Comparison of ENCODE assay signal across 8 mouse cellular contexts in the genomic region with DNA sequence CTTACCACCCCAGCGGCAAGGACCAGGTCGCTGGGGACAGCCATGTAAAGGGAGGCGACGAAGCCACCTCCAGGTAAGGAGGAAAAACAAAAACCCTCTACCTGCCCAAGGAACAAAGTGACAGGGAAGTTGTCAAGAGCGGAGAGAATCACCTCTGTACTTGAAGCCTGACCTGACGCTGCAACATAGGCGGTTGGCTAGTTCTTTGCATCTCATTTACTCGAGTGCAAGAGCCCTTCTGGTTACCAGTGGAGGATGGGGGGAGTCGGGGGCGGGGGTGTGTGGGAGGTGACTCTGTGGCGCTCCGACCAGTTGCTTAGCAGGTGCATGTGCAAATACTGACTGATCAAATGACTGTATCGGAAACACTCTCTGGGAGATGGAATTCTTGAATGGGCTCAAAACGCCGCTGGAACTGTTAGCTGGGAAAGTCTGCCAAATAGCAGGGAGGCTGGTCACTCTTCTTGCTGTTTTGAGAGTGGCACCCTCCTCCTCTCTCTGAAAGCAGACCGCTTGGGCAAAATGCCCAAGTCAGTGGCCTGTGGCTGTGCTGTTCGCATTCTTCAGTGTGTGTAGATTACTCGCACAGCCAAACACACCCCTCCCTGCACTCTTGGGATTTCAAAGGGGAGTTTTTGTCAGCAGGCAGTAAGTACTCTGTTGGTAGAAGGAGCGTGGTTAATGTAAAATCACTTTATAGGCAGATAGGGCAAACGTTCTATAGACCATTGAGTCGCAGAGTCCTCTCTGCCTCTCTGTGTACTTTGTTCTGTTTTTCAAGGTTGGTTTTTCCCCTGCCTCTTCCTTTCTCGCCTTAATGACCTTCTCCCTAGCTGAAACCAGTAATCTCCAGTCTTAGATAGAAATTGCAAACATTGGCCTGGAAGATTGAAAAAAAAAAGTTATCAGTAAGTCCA. TPM values are rescaled to one million over a fixed set of nuclear protein-coding genes. Genes with fewer than 3 reads are reported as not detected.
DNase-seq lines count a peak whose midpoint lies in the region; ATAC-seq and TF ChIP-seq lines count a peak whose summit lies in the region.

No protein-coding gene starts in this region.

- H3ac ChIP-seq in C2C12 (ENCODE audit: control insufficient read depth, insufficient read length, low read depth) = peak overlapping the region; percentile 52

- H3K27ac ChIP-seq in heart, embryonic 13.5 days (replicated peaks) = peak overlapping the region; percentile 96
- H3K27ac ChIP-seq in kidney, postnatal 0 days = peak overlapping the region; percentile 94
- peak overlapping the region; percentile 78 for H3K27ac ChIP-seq in liver, embryonic 12.5 days
- peak overlapping the region; percentile 95 for H3K27ac ChIP-seq in stomach, embryonic 16.5 days (ENCODE audit: low read length)

- H3K4me1 ChIP-seq in heart, embryonic 13.5 days = peaks cover 42% of the 10 kb centered on the region
- H3K4me1 ChIP-seq in kidney, postnatal 0 days (replicated peaks; ENCODE audit: insufficient read depth, low read length) = peaks cover 15% of the 10 kb centered on the region; the same call in 1 of the 2 replicates
- peaks cover 47% of the 10 kb centered on the region for H3K4me1 ChIP-seq in liver, embryonic 12.5 days
- H3K4me1 ChIP-seq in stomach, embryonic 16.5 days (ENCODE audit: control insufficient read depth, insufficient read depth, low read length) = peaks cover 13% of the 10 kb centered on the region

- 2% methylated on average over 22 of the region's 22 CpGs for WGBS in heart, embryonic 13.5 days
- WGBS in kidney, postnatal 0 days = under 1% methylated on average over 22 of the region's 22 CpGs
- 1% methylated on average over 22 of the region's 22 CpGs for WGBS in liver, embryonic 12.5 days (ENCODE audit: insufficient replicate concordance)
- WGBS in stomach, embryonic 16.5 days = 2% methylated on average over 22 of the region's 22 CpGs

- no peak for TF ChIP-seq CTCF in C2C12 (IDR thresholded peaks at IDR 0.05; ENCODE audit: control insufficient read depth, insufficient read depth, insufficient read length)
- no peak for TF ChIP-seq CTCF in kidney, postnatal 0 days (IDR thresholded peaks at IDR 0.05; ENCODE audit: low read depth)

- H3K79me2 ChIP-seq in C2C12 (ENCODE audit: control insufficient read depth, insufficient read depth) = no peaks in the 10 kb centered on the region

- H3K27me3 ChIP-seq in C2C12 (ENCODE audit: control insufficient read depth, insufficient read depth, insufficient read length) = no peaks in the 10 kb centered on the region
- H3K27me3 ChIP-seq in heart, embryonic 13.5 days (replicated peaks) = no peaks in the 10 kb centered on the region
- no peaks in the 10 kb centered on the region for H3K27me3 ChIP-seq in kidney, postnatal 0 days (ENCODE audit: insufficient read depth, low read length)
- no peaks in the 10 kb centered on the region for H3K27me3 ChIP-seq in liver, embryonic 12.5 days (replicated peaks)
- H3K27me3 ChIP-seq in stomach, embryonic 16.5 days (ENCODE audit: control insufficient read depth, insufficient read depth, low read length) = no peaks in the 10 kb centered on the region

- ATAC-seq in erythroid progenitor cell, adult 5-6 weeks (replicated peaks; ENCODE audit: low FRiP score, poor library complexity, severe bottlenecking) = peak; percentile 26
- peak; percentile 80 for ATAC-seq in heart, embryonic 13.5 days (ENCODE audit: extremely low read depth, insufficient number of reproducible peaks, low FRiP score, low TSS enrichment)
- peak; percentile 90 for ATAC-seq in kidney, postnatal 0 days (replicated peaks; ENCODE audit: low FRiP score, low read depth)
- ATAC-seq in liver, embryonic 12.5 days = peak; percentile 53
- ATAC-seq in stomach, embryonic 16.5 days (ENCODE audit: insufficient read depth, low FRiP score) = peak; percentile 85

- peak overlapping the region; percentile 78 for H3K4me2 ChIP-seq in heart, embryonic 13.5 days
- H3K4me2 ChIP-seq in kidney, postnatal 0 days (ENCODE audit: low read length) = peak overlapping the region; percentile 69
- H3K4me2 ChIP-seq in liver, embryonic 12.5 days = peak overlapping the region; percentile 84
- peak overlapping the region; percentile 70 for H3K4me2 ChIP-seq in stomach, embryonic 16.5 days (ENCODE audit: low read depth, low read length)

- H3K9me3 ChIP-seq in heart, embryonic 13.5 days = no peaks in the 10 kb centered on the region
- no peaks in the 10 kb centered on the region for H3K9me3 ChIP-seq in kidney, postnatal 0 days (replicated peaks; ENCODE audit: low read length)
- H3K9me3 ChIP-seq in liver, embryonic 12.5 days (replicated peaks) = no peaks in the 10 kb centered on the region
- H3K9me3 ChIP-seq in stomach, embryonic 16.5 days (replicated peaks; ENCODE audit: control insufficient read depth, low read length) = no peaks in the 10 kb centered on the region

- H3K79me3 ChIP-seq in C2C12 (ENCODE audit: low read depth) = no peaks in the 10 kb centered on the region

- H3K36me3 ChIP-seq in C2C12 (ENCODE audit: control insufficient read depth, insufficient read depth) = no peaks in the 10 kb centered on the region
- no peaks in the 10 kb centered on the region for H3K36me3 ChIP-seq in heart, embryonic 13.5 days
- H3K36me3 ChIP-seq in kidney, postnatal 0 days (ENCODE audit: insufficient read depth, low read length) = no peaks in the 10 kb centered on the region
- H3K36me3 ChIP-seq in liver, embryonic 12.5 days = no peaks in the 10 kb centered on the region
- H3K36me3 ChIP-seq in stomach, embryonic 16.5 days (ENCODE audit: control insufficient read depth, insufficient read depth, low read length) = no peaks in the 10 kb centered on the region

- DNase-seq in adrenal gland, postnatal 4 days (ENCODE audit: low spot score in 2 of 2) = peak; percentile 12 to 58
- peak; percentile 91 for DNase-seq in kidney, postnatal 0 days (ENCODE audit: low spot score)
- peak; percentile 35 to 46 for DNase-seq in natural killer cell, adult 2 months (ENCODE audit: low spot score in 2 of 2)

- peak overlapping the region; percentile 35 for H3K4me3 ChIP-seq in C2C12 (ENCODE audit: insufficient read depth, poor library complexity, severe bottlenecking)
- peak overlapping the region; percentile 69 for H3K4me3 ChIP-seq in heart, embryonic 13.5 days
- peak overlapping the region; percentile 54 for H3K4me3 ChIP-seq in kidney, postnatal 0 days (replicated peaks; ENCODE audit: low read depth, low read length)
- H3K4me3 ChIP-seq in liver, embryonic 12.5 days = peak overlapping the region; percentile 60
- peak overlapping the region; percentile 65 for H3K4me3 ChIP-seq in stomach, embryonic 16.5 days (replicated peaks; ENCODE audit: low read length)

- H3K9ac ChIP-seq in heart, embryonic 13.5 days = peak overlapping the region; percentile 83
- peak overlapping the region; percentile 62 for H3K9ac ChIP-seq in kidney, postnatal 0 days (ENCODE audit: low read depth, low read length)
- H3K9ac ChIP-seq in liver, embryonic 12.5 days = peak overlapping the region; percentile 63
- peak overlapping the region; percentile 78 for H3K9ac ChIP-seq in stomach, embryonic 16.5 days (ENCODE audit: low read length)

TF ChIP-seq in C2C12, 6 proteins besides CTCF, POLR2A, EP300 and RAD21:
- TF ChIP-seq FOSL1 (IDR thresholded peaks at IDR 0.05; ENCODE audit: insufficient read depth, low read length, poor library complexity, severe bottlenecking) (no peak), MYOG (IDR thresholded peaks at IDR 0.05; ENCODE audit: control insufficient read depth, extremely low read depth, insufficient read length) (no peak), USF1 (IDR thresholded peaks at IDR 0.05; ENCODE audit: low read depth) (no peak), MAX (IDR thresholded peaks at IDR 0.05) (no peak), CEBPB (IDR thresholded peaks at IDR 0.05; ENCODE audit: low read depth) (no peak), MYOD1 (IDR thresholded peaks at IDR 0.05; ENCODE audit: control insufficient read depth, insufficient read length, low read depth) (no peak)
TF ChIP-seq in C2C12: peak in this region for 0.

RNA-seq across cellular contexts. Expression of a gene that starts 19.7 kb away (rescaled TPM):
- 2.0 TPM for polyA plus RNA-seq in C2C12 (2012; fragmentation: generic; extraction: Trizol)
- total RNA-seq in adrenal gland, postnatal 4 days (2021) = 10 to 100 TPM; 51.4 to 64.6 TPM
- 7.2 and 9.6 TPM in 2 replicates for total RNA-seq in erythroid progenitor cell, adult 5-6 weeks (2015; ENCODE audit: low replicate concordance)
- 8.0 and 11.0 TPM in 2 replicates for total RNA-seq in erythroid progenitor cell, adult 5-6 weeks (2017; ENCODE audit: low replicate concordance)
- 34.6 and 37.3 TPM in 2 replicates for polyA plus RNA-seq in heart, embryonic 13.5 days (2015; fragmentation: Nextera tagmentation; extraction: Ambion mirVana)
- polyA plus RNA-seq in kidney, postnatal 0 days (2015; fragmentation: Nextera tagmentation; extraction: Ambion mirVana) = 42.1 and 45.4 TPM in 2 replicates
- 9.3 and 10.1 TPM in 2 replicates for polyA plus RNA-seq in liver, embryonic 12.5 days (2016; fragmentation: Nextera tagmentation; extraction: Ambion mirVana)
- 34.4 and 40.7 TPM in 2 replicates for polyA plus RNA-seq in stomach, embryonic 16.5 days (2015; fragmentation: Nextera tagmentation; extraction: Ambion mirVana)

Comparison
In these comparisons a context has a peak if more than half of its experiments do, and no peak if none do; other contexts are left out.
1. Peak in every context shown above with its lines: DNase-seq, ATAC-seq, H3K4me3 ChIP-seq and H3K27ac ChIP-seq.
2. DNase-seq: peak in every context shown above with its lines; median percentile 91 in kidney, postnatal 0 days; 40 in natural killer cell, adult 2 months; 35 in adrenal gland, postnatal 4 days.
3. ATAC-seq: peak in every context shown above with its lines; median percentile 90 in kidney, postnatal 0 days; 85 in stomach, embryonic 16.5 days; 80 in heart, embryonic 13.5 days; 53 in liver, embryonic 12.5 days; 26 in erythroid progenitor cell, adult 5-6 weeks.